Mouse (Mus musculus): Measurements from ENCODE around the gene Hoxb7. TPM values are rescaled to one million over a fixed set of nuclear protein-coding genes. Genes with fewer than 3 reads are reported as not detected.

Hoxb7 gene
- polyA plus RNA-seq, 1 experiment = 15.5 TPM

DNA sequence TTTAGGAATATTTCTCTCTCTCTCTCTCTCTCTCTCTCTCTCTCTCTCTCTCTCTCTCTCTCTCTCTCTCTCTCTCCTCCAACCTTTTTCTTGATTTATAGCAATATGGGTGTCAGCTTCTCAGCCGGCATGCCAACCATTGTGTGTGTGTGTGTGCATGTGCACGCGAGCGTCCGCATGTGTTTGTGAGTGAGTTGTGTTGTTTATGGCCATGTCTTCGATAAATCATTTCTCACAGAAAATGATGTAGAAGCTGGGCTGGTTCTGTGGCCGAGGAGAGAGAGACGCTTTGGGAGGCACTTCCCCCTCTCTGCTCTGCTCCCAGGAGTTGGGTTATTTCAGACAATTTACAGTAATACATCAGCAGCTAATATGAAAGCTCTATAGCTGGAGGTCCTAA is 42.2 kb downstream of the Hoxb7 start:
- Histone ChIP-seq H3K27me3 (replicated peaks; ENCODE audit: control insufficient read depth, insufficient read depth, low read length) (no peaks in the 10 kb centered on the region), H3K4me1 (ENCODE audit: control insufficient read depth, insufficient read depth, low read length) (peaks cover 18% of the 10 kb centered on the region), H3K4me3 (ENCODE audit: insufficient read depth, low read depth, low read length) (no peak overlapping the region), H3K27ac (ENCODE audit: insufficient read depth, low read depth, low read length) (peak overlapping the region; percentile 39; the same call in 1 of the 2 replicates), H3K36me3 (ENCODE audit: control insufficient read depth, insufficient read depth, low read length) (no peaks in the 10 kb centered on the region; the same call in 1 of the 2 replicates)
- TF ChIP-seq POLR2A (IDR thresholded peaks at IDR 0.05; ENCODE audit: low read depth, low read length) (no peak), CTCF (conservative IDR thresholded peaks at IDR 0.05; ENCODE audit: insufficient read depth, insufficient read length, low read depth, low read length) (no peak)
- WGBS = 37% methylated on average over 8 of the region's 8 CpGs
- DNase-seq = no peak

DNA sequence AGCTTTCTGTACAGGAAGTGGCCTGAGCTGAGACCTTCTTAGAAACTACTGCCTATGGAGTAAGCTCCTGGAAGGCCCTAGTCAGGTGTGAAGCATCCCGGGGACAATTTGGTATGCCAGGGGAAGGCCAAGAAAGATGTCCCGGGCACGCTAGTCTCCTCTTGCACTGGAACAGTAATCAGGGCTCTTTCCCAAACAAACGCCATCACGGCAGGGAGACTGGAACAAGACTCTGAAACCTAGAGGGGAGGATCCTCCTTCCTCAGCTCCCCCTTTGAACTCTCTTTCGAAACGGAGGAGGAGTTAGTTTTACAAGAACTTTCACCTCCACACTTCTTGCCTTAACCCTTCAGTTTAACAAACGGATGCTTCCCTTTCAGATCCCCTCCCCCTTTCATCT is 45.7 kb downstream of the Hoxb7 start:
- Histone ChIP-seq H3K36me3 (ENCODE audit: control insufficient read depth, insufficient read depth, low read length) (no peaks in the 10 kb centered on the region; the same call in 1 of the 2 replicates), H3K4me1 (ENCODE audit: control insufficient read depth, insufficient read depth, low read length) (peaks cover 43% of the 10 kb centered on the region), H3K4me3 (ENCODE audit: insufficient read depth, low read depth, low read length) (no peak overlapping the region), H3K27me3 (replicated peaks; ENCODE audit: control insufficient read depth, insufficient read depth, low read length) (no peaks in the 10 kb centered on the region), H3K27ac (ENCODE audit: insufficient read depth, low read depth, low read length) (peak overlapping the region; percentile 51; the same call in 1 of the 2 replicates)
- 25% methylated on average over 8 of the region's 8 CpGs for WGBS
- no peak for DNase-seq
- TF ChIP-seq POLR2A (IDR thresholded peaks at IDR 0.05; ENCODE audit: low read depth, low read length) (no peak), CTCF (conservative IDR thresholded peaks at IDR 0.05; ENCODE audit: insufficient read depth, insufficient read length, low read depth, low read length) (no peak)

DNA sequence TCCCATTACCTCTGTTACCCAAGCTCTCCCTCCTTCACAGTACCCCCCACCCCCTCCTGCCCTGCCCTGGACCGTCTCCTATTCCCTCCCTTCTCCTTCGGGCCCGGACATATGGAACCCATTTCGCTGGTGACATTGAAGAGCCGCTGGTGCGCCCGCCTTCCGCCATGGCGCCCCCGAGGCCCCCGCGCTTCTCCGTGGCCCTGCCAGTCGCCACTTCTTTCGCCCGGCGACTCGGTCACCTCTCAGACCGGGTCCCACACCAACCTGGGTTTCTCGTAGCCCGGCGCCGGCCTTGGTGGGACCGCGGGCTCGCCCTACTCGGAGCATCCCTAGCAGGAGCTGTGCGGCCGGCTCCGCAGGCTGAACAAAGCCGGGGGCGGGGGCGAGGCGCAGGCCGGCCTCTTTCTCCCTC is 46.2 kb downstream of the Hoxb7 start:
- no peaks in the 10 kb centered on the region for H3K27me3 ChIP-seq (replicated peaks; ENCODE audit: control insufficient read depth, insufficient read depth, low read length)
- H3K36me3 ChIP-seq (ENCODE audit: control insufficient read depth, insufficient read depth, low read length) = no peaks in the 10 kb centered on the region
- TF ChIP-seq CTCF (conservative IDR thresholded peaks at IDR 0.05; ENCODE audit: insufficient read depth, insufficient read length, low read depth, low read length) = no peak
- no peak for TF ChIP-seq POLR2A (IDR thresholded peaks at IDR 0.05; ENCODE audit: low read depth, low read length)
- WGBS = 39% methylated on average over 35 of the region's 35 CpGs
- no peak for DNase-seq
- H3K27ac ChIP-seq (ENCODE audit: insufficient read depth, low read depth, low read length) = peak overlapping the region; percentile 14; the same call in 1 of the 2 replicates
- H3K4me1 ChIP-seq (ENCODE audit: control insufficient read depth, insufficient read depth, low read length) = peaks cover 47% of the 10 kb centered on the region
- H3K4me3 ChIP-seq (ENCODE audit: insufficient read depth, low read depth, low read length) = no peak overlapping the region

DNA sequence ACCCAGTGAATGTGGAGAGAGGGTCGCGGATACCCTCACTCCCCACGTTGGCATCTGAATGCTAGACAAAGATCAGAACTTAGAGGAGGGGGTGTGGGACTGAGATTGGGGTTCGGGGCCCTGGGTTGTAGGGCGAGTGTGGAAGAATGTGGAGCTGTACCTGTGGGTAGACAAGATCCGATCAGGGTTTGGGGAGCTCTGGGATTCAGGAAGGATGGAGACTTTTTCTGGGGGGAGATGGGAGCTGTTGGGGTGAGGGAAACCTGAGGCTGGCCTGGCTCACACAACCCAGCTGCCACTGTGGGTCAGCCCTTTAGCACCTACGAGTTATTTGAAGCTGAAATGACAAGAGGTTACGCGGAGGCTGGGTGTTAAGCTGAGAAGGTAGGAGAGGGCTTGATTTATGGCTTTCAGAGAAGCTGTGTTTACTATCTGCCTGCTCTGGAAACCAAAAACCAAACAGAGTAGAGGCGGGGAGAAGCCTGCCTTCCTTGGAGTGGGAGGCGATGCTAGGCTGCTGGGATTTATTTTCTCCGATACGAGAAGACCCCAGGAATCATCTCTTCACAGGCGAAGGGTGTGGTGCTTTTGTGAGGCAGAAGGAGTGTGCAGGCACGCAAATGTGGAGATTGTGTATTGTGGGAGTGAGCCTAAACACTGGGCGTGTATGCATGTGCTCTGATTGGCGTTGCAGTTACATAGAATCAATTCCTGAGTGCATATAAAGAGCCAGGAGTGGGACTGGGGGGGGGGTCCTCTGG is 47.0 kb downstream of the Hoxb7 start:
- TF ChIP-seq CTCF (conservative IDR thresholded peaks at IDR 0.05; ENCODE audit: insufficient read depth, insufficient read length, low read depth, low read length) (no peak), POLR2A (IDR thresholded peaks at IDR 0.05; ENCODE audit: low read depth, low read length) (no peak)
- no peak overlapping the region for H3K4me3 ChIP-seq (ENCODE audit: insufficient read depth, low read depth, low read length)
- peaks cover 51% of the 10 kb centered on the region for H3K4me1 ChIP-seq (ENCODE audit: control insufficient read depth, insufficient read depth, low read length)
- H3K36me3 ChIP-seq (ENCODE audit: control insufficient read depth, insufficient read depth, low read length) = no peaks in the 10 kb centered on the region
- H3K27me3 ChIP-seq (replicated peaks; ENCODE audit: control insufficient read depth, insufficient read depth, low read length) = no peaks in the 10 kb centered on the region
- H3K27ac ChIP-seq (ENCODE audit: insufficient read depth, low read depth, low read length) = peak overlapping the region; percentile 14
- WGBS = 48% methylated on average over 17 of the region's 17 CpGs
- DNase-seq = no peak

DNA sequence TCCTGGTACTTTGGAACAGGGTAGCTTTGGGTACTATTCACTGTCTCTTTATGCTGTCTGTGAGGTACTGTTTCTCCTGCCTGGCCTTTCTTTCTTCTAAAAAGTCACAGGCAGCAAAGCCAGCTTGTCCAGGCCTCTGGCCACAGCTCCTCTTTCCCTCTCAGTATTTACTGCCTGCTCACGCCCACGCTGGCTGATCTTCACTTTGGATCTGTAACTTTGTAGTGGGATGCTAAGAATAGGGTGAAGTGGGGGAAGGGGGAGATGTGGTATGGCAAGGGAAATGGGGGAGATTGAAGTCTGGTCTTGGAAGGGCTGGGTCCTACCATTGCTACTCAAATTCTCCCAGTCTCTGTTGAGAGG is 47.6 kb downstream of the Hoxb7 start:
- peaks cover 56% of the 10 kb centered on the region for H3K4me1 ChIP-seq (ENCODE audit: control insufficient read depth, insufficient read depth, low read length)
- no peaks in the 10 kb centered on the region for H3K27me3 ChIP-seq (replicated peaks; ENCODE audit: control insufficient read depth, insufficient read depth, low read length)
- H3K36me3 ChIP-seq (ENCODE audit: control insufficient read depth, insufficient read depth, low read length) = no peaks in the 10 kb centered on the region
- H3K4me3 ChIP-seq (ENCODE audit: insufficient read depth, low read depth, low read length) = no peak overlapping the region
- no peak for DNase-seq
- 43% methylated on average over 2 of the region's 2 CpGs for WGBS
- TF ChIP-seq POLR2A (IDR thresholded peaks at IDR 0.05; ENCODE audit: low read depth, low read length) (no peak), CTCF (conservative IDR thresholded peaks at IDR 0.05; ENCODE audit: insufficient read depth, insufficient read length, low read depth, low read length) (no peak)
- peak overlapping the region; percentile 14; the same call in 1 of the 2 replicates for H3K27ac ChIP-seq (ENCODE audit: insufficient read depth, low read depth, low read length)

DNA sequence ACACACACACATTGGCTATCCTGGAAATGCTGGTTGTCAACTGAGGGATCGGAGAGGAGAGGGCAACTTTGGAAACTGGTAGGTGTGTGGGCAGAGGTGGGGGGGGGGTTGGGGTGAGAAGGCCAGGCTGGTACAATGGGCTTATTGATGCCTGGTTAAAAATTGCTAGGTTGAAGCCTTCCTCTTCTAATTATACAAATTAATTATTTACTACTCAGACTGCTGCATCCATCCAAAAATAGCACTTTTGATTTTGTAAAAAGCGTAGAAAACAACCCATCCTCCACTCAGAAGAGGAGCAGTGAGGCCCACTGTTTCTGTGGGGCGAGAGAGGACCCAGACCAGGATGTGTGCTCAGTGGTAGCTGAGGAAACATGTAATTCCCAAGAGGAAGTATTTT is 48.6 kb downstream of the Hoxb7 start:
- Histone ChIP-seq H3K27ac (ENCODE audit: insufficient read depth, low read depth, low read length) (peak overlapping the region; percentile 83), H3K4me1 (ENCODE audit: control insufficient read depth, insufficient read depth, low read length) (peaks cover 64% of the 10 kb centered on the region), H3K4me3 (ENCODE audit: insufficient read depth, low read depth, low read length) (no peak overlapping the region), H3K36me3 (ENCODE audit: control insufficient read depth, insufficient read depth, low read length) (no peaks in the 10 kb centered on the region), H3K27me3 (replicated peaks; ENCODE audit: control insufficient read depth, insufficient read depth, low read length) (no peaks in the 10 kb centered on the region)
- WGBS = 23% methylated on average over 3 of the region's 3 CpGs
- DNase-seq = peak; percentile 66
- no peak for TF ChIP-seq POLR2A (IDR thresholded peaks at IDR 0.05; ENCODE audit: low read depth, low read length)
- no peak for TF ChIP-seq CTCF (conservative IDR thresholded peaks at IDR 0.05; ENCODE audit: insufficient read depth, insufficient read length, low read depth, low read length)

DNA sequence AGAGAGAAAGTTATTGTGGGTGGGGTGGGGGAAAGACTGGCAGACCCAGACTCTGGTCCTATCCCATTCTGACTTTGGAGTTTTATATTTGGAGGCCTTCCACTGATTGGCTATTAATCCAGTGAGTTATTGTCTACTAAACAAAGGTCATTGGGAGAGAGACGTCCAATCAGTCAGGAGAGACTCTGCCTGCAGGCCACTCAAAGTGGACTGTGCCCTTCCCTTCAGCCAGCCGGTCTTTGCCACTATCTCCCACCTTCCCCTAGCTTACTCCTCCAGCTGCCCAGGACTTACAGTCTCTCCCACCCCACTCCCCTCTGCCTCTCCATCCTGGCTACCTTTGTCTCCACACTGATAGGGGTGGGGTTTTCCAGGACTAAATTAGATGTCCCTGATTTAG is 50.2 kb downstream of the Hoxb7 start:
- no peak for TF ChIP-seq CTCF (conservative IDR thresholded peaks at IDR 0.05; ENCODE audit: insufficient read depth, insufficient read length, low read depth, low read length)
- no peak for TF ChIP-seq POLR2A (IDR thresholded peaks at IDR 0.05; ENCODE audit: low read depth, low read length)
- H3K4me3 ChIP-seq (ENCODE audit: insufficient read depth, low read depth, low read length) = no peak overlapping the region
- DNase-seq = peak; percentile 81
- H3K27ac ChIP-seq (ENCODE audit: insufficient read depth, low read depth, low read length) = peak overlapping the region; percentile 43
- 21% methylated on average over 2 of the region's 2 CpGs for WGBS
- H3K36me3 ChIP-seq (ENCODE audit: control insufficient read depth, insufficient read depth, low read length) = no peaks in the 10 kb centered on the region
- H3K27me3 ChIP-seq (replicated peaks; ENCODE audit: control insufficient read depth, insufficient read depth, low read length) = no peaks in the 10 kb centered on the region
- H3K4me1 ChIP-seq (ENCODE audit: control insufficient read depth, insufficient read depth, low read length) = peaks cover 63% of the 10 kb centered on the region
